Mouse (Mus musculus): Measurements from ENCODE around the gene Cad. TPM values are rescaled to one million over a fixed set of nuclear protein-coding genes. Genes with fewer than 3 reads are reported as not detected.

Gene Cad
- polyA plus RNA-seq, 1 experiment from 2014 or later, result 63.1 TPM

Other genes with a start within 250 kb of the Cad start
- 12.2 and 17.0 TPM in 2 replicates for gene Mapre3, start 240.1 kb upstream of the Cad start, polyA plus RNA-seq (2016; fragmentation: Nextera tagmentation; extraction: Ambion mirVana)
- 68.7 and 82.4 TPM in 2 replicates for gene Tmem214, start 186.8 kb upstream of the Cad start, polyA plus RNA-seq (2016; fragmentation: Nextera tagmentation; extraction: Ambion mirVana)
- gene Agbl5, start 166.1 kb upstream of the Cad start, polyA plus RNA-seq (2016; fragmentation: Nextera tagmentation; extraction: Ambion mirVana), result 20.4 and 29.9 TPM in 2 replicates
- gene Ost4, start 147.0 kb upstream of the Cad start, polyA plus RNA-seq (2016; fragmentation: Nextera tagmentation; extraction: Ambion mirVana), result 403 and 414 TPM in 2 replicates
- gene Emilin1, start 141.4 kb upstream of the Cad start, polyA plus RNA-seq (2016; fragmentation: Nextera tagmentation; extraction: Ambion mirVana), result 202 and 241 TPM in 2 replicates
- 7.1 and 7.8 TPM in 2 replicates for gene Khk, start 133.3 kb upstream of the Cad start, polyA plus RNA-seq (2016; fragmentation: Nextera tagmentation; extraction: Ambion mirVana)
- gene Cgref1, start 109.2 kb upstream of the Cad start, polyA plus RNA-seq (2016; fragmentation: Nextera tagmentation; extraction: Ambion mirVana), result 1.0 and 2.5 TPM in 2 replicates
- 139 and 142 TPM in 2 replicates for gene Preb, start 94.4 kb upstream of the Cad start, polyA plus RNA-seq (2016; fragmentation: Nextera tagmentation; extraction: Ambion mirVana)
- not detected in 2 replicates for gene Tcf23, start 86.1 kb upstream of the Cad start, polyA plus RNA-seq (2016; fragmentation: Nextera tagmentation; extraction: Ambion mirVana)
- gene Atraid, start 6.5 kb upstream of the Cad start, polyA plus RNA-seq (2016; fragmentation: Nextera tagmentation; extraction: Ambion mirVana), result 51.8 and 69.7 TPM in 2 replicates
- 10.4 and 10.8 TPM in 2 replicates for gene Slc5a6, start 5.9 kb upstream of the Cad start, polyA plus RNA-seq (2016; fragmentation: Nextera tagmentation; extraction: Ambion mirVana)
- not detected in 2 replicates for gene Dnajc5g, start 51.5 kb downstream of the Cad start, polyA plus RNA-seq (2016; fragmentation: Nextera tagmentation; extraction: Ambion mirVana)
- 0.24 and 0.26 TPM in 2 replicates for gene Slc30a3, start 53.5 kb downstream of the Cad start, polyA plus RNA-seq (2016; fragmentation: Nextera tagmentation; extraction: Ambion mirVana)
- gene Trim54, start 61.9 kb downstream of the Cad start, polyA plus RNA-seq (2016; fragmentation: Nextera tagmentation; extraction: Ambion mirVana), result 0.23 TPM in 1 of 2 replicates, not detected in the other
- not detected in 2 replicates for gene Ucn, start 84.0 kb downstream of the Cad start, polyA plus RNA-seq (2016; fragmentation: Nextera tagmentation; extraction: Ambion mirVana)
- gene Mpv17, start 99.5 kb downstream of the Cad start, polyA plus RNA-seq (2016; fragmentation: Nextera tagmentation; extraction: Ambion mirVana), result 54.2 and 66.0 TPM in 2 replicates
- gene Gm29609, start 125.1 kb downstream of the Cad start, polyA plus RNA-seq (2016; fragmentation: Nextera tagmentation; extraction: Ambion mirVana), result 1.0 and 1.3 TPM in 2 replicates
- gene Gtf3c2, start 125.4 kb downstream of the Cad start, polyA plus RNA-seq (2016; fragmentation: Nextera tagmentation; extraction: Ambion mirVana), result 120 and 136 TPM in 2 replicates
- gene Snx17, start 138.4 kb downstream of the Cad start, polyA plus RNA-seq (2016; fragmentation: Nextera tagmentation; extraction: Ambion mirVana), result 128 and 140 TPM in 2 replicates
- 85.7 and 89.6 TPM in 2 replicates for gene Eif2b4, start 138.7 kb downstream of the Cad start, polyA plus RNA-seq (2016; fragmentation: Nextera tagmentation; extraction: Ambion mirVana)
- 11.8 and 11.9 TPM in 2 replicates for gene Zfp513, start 147.5 kb downstream of the Cad start, polyA plus RNA-seq (2016; fragmentation: Nextera tagmentation; extraction: Ambion mirVana)
- gene Ppm1g, start 165.9 kb downstream of the Cad start, polyA plus RNA-seq (2016; fragmentation: Nextera tagmentation; extraction: Ambion mirVana), result 189 and 210 TPM in 2 replicates
- gene Nrbp1, start 186.1 kb downstream of the Cad start, polyA plus RNA-seq (2016; fragmentation: Nextera tagmentation; extraction: Ambion mirVana), result 118 and 133 TPM in 2 replicates
- gene Gm9970, start 186.5 kb downstream of the Cad start, polyA plus RNA-seq (2016; fragmentation: Nextera tagmentation; extraction: Ambion mirVana), result 0.40 and 0.48 TPM in 2 replicates
- 18.3 and 26.7 TPM in 2 replicates for gene Krtcap3, start 196.9 kb downstream of the Cad start, polyA plus RNA-seq (2016; fragmentation: Nextera tagmentation; extraction: Ambion mirVana)
- 34.7 and 48.6 TPM in 2 replicates for gene Ift172, start 236.3 kb downstream of the Cad start, polyA plus RNA-seq (2016; fragmentation: Nextera tagmentation; extraction: Ambion mirVana)
- gene Fndc4, start 241.3 kb downstream of the Cad start, polyA plus RNA-seq (2016; fragmentation: Nextera tagmentation; extraction: Ambion mirVana), result 69.0 and 70.6 TPM in 2 replicates
- gene Gckr, start 242.7 kb downstream of the Cad start, polyA plus RNA-seq (2016; fragmentation: Nextera tagmentation; extraction: Ambion mirVana), result 0.31 TPM in 1 of 2 replicates, not detected in the other

All from limb, embryonic 10.5 days (tissue).